Mouse (Mus musculus) neural tube, embryonic 10.5 days (tissue): Measurements from ENCODE around the gene Vmn1r18.
"Not testable (repeated sequence)": the region's sequence is repeated elsewhere in the genome, so short reads cannot be mapped to it uniquely, and the experiment has no call there.

Experiments
- DNase-seq: peaks from one replicate; pipeline ENCODE4 v3.0.0-alpha.2; 2017; ENCODE audit warnings: low spot score; ENCODE audit errors: extremely low spot score

The Vmn1r18 gene

GRCm38 (mm10) chr6:57395683-57396082 lies at the start of gene Vmn1r18:
TSS of gene Vmn1r18 (minus strand) at chr6:57395783.
- DNase-seq: no peak

GRCm38 (mm10) chr6:57431196-57431595 lies 35.6 kb upstream of the Vmn1r18 start:
- no peak for DNase-seq

- DNase-seq: no peak
Measured at GRCm38 (mm10) chr6:57428630-57429029, 33.0 kb upstream of the Vmn1r18 start, which contains the start of gene Vmn1r20. TSS of gene Vmn1r20 (plus strand) at chr6:57428930.

DNA sequence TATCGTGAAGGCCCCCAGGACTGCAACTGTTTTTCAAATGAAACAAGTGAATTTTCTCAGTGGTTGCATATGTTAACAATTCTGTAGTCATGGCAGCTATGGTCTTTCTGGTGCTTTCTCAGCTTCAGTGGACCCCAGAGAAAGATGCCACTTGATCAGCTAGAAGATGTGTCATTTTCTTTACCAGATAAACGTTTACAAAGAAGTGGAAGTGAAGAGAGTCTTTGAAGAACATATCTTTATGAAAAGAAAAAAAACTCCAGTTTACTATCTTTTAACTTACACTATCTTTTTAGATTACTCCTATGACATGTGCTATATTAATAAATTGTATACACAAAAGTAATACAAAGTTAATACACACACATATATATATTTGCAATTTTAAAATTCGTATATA lies 7.9 kb upstream of the Vmn1r18 start, which contains the start of gene Vmn1r19:
TSS of gene Vmn1r19 (plus strand) at position 301 of the 400 bp plus-strand sequence.
- not testable (repeated sequence) for DNase-seq

DNA sequence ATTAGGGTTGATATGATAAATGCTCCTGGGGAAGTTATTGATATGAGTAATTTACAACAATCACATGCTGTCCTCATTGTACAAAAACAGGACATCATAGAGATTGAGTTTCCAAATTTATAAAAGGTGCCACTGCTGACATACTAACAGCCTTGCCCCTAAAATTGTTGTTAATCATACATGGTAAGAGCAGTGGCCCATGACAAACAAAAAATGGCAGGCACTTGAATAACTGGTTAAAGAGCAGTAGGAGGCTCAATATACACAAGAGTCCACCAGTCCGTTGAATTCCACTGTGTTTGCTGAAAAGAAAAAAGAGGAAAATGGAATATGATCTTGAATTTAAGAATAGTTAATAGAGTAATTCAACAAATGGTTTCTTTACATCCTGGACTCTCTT lies 28.1 kb downstream of the Vmn1r18 start:
- DNase-seq: no peak

GRCm38 (mm10) chr6:57365866-57366265 lies 29.7 kb downstream of the Vmn1r18 start:
- DNase-seq: not testable (repeated sequence)

DNA sequence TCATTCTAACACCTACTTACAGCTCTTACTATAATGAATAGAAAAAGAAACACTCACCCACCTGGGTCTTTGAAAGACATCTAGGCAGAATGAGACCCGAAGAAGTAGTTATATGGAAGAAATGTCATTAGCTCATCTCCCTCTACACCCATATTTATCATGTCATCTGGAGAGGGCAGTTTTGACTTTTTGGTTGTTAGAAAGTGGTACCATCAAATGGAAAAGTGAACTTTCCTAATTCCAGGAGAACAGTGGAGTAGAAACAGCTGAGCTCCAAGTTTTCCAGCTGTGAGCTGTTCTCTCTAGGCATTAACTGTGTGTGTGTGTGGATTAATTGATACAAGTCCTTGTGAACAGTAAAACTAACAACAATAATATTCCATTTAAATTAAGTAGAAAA lies 32.0 kb downstream of the Vmn1r18 start, which contains the start of gene Vmn1r17:
TSS of gene Vmn1r17 (minus strand) at position 101 of the 400 bp plus-strand sequence.
- no peak for DNase-seq

DNA sequence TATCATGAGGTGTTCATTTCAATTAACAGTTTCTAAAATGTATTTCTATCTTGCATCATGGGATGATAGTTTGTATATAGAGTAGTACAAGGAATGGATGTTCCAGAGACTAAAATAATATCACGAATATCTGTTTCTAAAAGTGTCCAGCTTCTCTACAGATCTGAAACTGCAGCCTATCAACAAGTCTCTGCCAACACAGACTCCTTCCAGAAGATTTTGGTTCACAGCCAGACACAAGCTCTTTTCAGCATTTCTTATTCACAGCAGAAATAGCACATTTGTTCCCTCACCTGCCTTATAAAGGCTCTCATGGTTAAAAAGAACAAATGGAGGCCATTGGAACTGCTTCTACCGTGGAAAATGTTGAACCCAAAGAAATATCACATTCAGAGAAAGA lies 38.7 kb downstream of the Vmn1r18 start:
- DNase-seq: no peak

DNA sequence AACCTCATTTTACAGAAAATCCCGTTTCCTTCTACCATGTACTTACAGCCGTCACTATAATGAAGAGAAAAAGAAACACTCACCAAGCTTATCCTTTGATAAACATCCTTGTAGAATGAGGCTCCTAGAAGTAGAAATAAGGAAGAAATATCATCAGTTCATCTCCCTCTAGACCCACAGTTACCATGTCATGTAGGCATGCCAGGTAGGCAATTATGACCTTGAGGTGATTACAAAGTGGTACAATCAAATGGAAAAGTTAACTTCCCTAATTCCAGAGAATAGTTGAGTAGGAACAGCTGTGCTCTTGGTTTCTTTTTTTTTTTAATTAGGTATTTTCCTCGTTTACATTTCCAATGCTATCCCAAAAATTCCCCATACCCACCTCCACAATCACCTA lies 66.2 kb downstream of the Vmn1r18 start, which contains the start of gene Vmn1r16:
TSS of gene Vmn1r16 (minus strand) at position 101 of the 400 bp plus-strand sequence.
- DNase-seq: no peak
